26 mouse cellular contexts compared by ENCODE assay signal in the genomic region with DNA sequence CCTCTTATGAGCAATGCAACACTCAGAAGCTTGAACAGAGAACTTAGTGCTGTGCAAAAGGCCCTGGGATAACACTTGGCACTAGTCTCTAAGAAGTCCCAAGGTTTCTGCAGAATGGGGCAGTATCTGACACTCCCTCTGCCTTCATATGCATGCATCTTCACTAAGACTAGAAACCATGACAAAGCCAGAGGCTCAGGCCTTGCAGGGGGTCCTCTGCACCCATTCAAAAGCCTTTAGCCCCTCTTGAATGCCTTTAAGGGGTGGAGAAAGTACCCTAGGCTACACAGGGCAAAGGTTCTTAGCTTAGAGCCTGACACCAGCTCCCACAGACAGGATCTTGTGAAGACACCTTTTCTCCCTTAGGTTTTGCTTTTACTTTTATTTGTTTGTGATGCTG. TPM values are rescaled to one million over a fixed set of nuclear protein-coding genes. Genes with fewer than 3 reads are reported as not detected.
DNase-seq lines count a peak whose midpoint lies in the region; ATAC-seq and TF ChIP-seq lines count a peak whose summit lies in the region.
"Had no signal": no experiment of that assay in that cellular context is flagged by ENCODE, and none has a peak within 500 bp of the region (broad histone marks: within the 10 kb centered on the region; RNA-seq: fewer than 3 reads in every experiment).

No protein-coding gene starts in this region.

- TF ChIP-seq EP300 in ES-Bruce4 (IDR thresholded peaks at IDR 0.05; ENCODE audit: insufficient read depth, low read depth, low read length): peak; percentile 83

- H3K4me1 ChIP-seq in ES-Bruce4 (ENCODE audit: control insufficient read depth, insufficient read depth, low read length): peaks cover 9% of the 10 kb centered on the region
- H3K4me1 ChIP-seq: embryonic facial prominence, embryonic 10.5 days; embryonic facial prominence, embryonic 12.5 days; forebrain, embryonic 15.5 days had no signal

- no peak overlapping the region for H3K4me3 ChIP-seq in ES-Bruce4 (ENCODE audit: low read depth, low read length)
- H3K4me3 ChIP-seq: embryonic facial prominence, embryonic 10.5 days; embryonic facial prominence, embryonic 12.5 days; erythroblast, embryonic 14.5 days; forebrain, embryonic 13.5 days; forebrain, embryonic 15.5 days had no signal

- DNase-seq in heart, adult 11 months: peak; percentile 57
- DNase-seq in heart, adult 18-20 months: no peak
- peak; percentile 95 for DNase-seq in R1 (ENCODE audit: low read depth, low spot score)
- DNase-seq in left cerebral cortex, postnatal 14 days (ENCODE audit: low spot score in 2 of 2): no peak
- DNase-seq: adrenal gland, adult 8-10 months; adrenal gland, postnatal 14 days; adrenal gland, postnatal 36 days; B cell, adult 2 months; cerebellum, adult 11-12 months; cerebellum, adult 2 months; cerebellum, adult 9-10 months; cerebellum, postnatal 10 days; cerebellum, postnatal 25 days; forebrain, postnatal 0 days had no signal

- peaks cover 7% of the 10 kb centered on the region for H3K9me3 ChIP-seq in ES-Bruce4 (replicated peaks; ENCODE audit: control insufficient read depth, insufficient read depth, low read length, poor library complexity, severe bottlenecking)
- H3K9me3 ChIP-seq: embryonic facial prominence, embryonic 10.5 days; embryonic facial prominence, embryonic 12.5 days; forebrain, embryonic 13.5 days; forebrain, embryonic 15.5 days had no signal

- ATAC-seq in erythroblast, adult 5-6 weeks (replicated peaks; ENCODE audit: low FRiP score, poor library complexity, severe bottlenecking): no peak
- ATAC-seq: activated CD4-positive, CD25-positive, alpha-beta regulatory T cell, adult 4 months; CD4-positive, CD25-positive, alpha-beta regulatory T cell, adult 4 months; forebrain, embryonic 13.5 days; forebrain, embryonic 15.5 days; forebrain, postnatal 0 days; Patski had no signal

- H3K27ac ChIP-seq in ES-Bruce4 (ENCODE audit: insufficient read depth, low read length): peak overlapping the region; percentile 7; the same call in 1 of the 2 replicates
- H3K27ac ChIP-seq: embryonic facial prominence, embryonic 10.5 days; embryonic facial prominence, embryonic 12.5 days; forebrain, embryonic 13.5 days; forebrain, embryonic 15.5 days had no signal

- no peak for TF ChIP-seq CTCF in ES-Bruce4 (IDR thresholded peaks at IDR 0.05; ENCODE audit: low read depth, low read length)

- TF ChIP-seq POLR2A in ES-Bruce4 (IDR thresholded peaks at IDR 0.05; ENCODE audit: insufficient read depth, low read length): no peak

- H3K27me3 ChIP-seq in ES-Bruce4 (ENCODE audit: control insufficient read depth, insufficient read depth, low read length, poor library complexity, severe bottlenecking): no peaks in the 10 kb centered on the region; the same call in 1 of the 2 replicates
- H3K27me3 ChIP-seq: CH12.LX; embryonic facial prominence, embryonic 12.5 days; forebrain, embryonic 13.5 days; forebrain, embryonic 15.5 days; Patski had no signal

- H3K9ac ChIP-seq in ES-Bruce4 (ENCODE audit: low read depth, poor library complexity, severe bottlenecking): no peak overlapping the region
- H3K9ac ChIP-seq: embryonic facial prominence, embryonic 12.5 days; forebrain, embryonic 13.5 days; forebrain, embryonic 15.5 days; forebrain, postnatal 0 days had no signal

- intact Hi-C loops in left cerebral cortex, postnatal 14 days (cut with DNase I): no loop called here

- H3K36me3 ChIP-seq in ES-Bruce4 (ENCODE audit: control insufficient read depth, insufficient read depth, low read length, poor library complexity, severe bottlenecking): no peaks in the 10 kb centered on the region
- H3K36me3 ChIP-seq: embryonic facial prominence, embryonic 10.5 days; embryonic facial prominence, embryonic 12.5 days; forebrain, embryonic 15.5 days; G1E had no signal

RNA-seq across cellular contexts. Expression of gene Sox11, which starts 21.7 kb away (rescaled TPM):
- not detected for total RNA-seq in heart, adult 18-20 months (2021)
- 60.1 and 62.5 TPM in 2 replicates for polyA plus RNA-seq in ES-Bruce4 (2011; ENCODE audit: insufficient read depth, insufficient read length, low read depth, missing spikeins)
- 10 to 100 TPM; 15.1 to 18.1 TPM for total RNA-seq in left cerebral cortex, postnatal 14 days (2021)
- not detected in 2 replicates for total RNA-seq in erythroblast, adult 5-6 weeks (2015; ENCODE audit: low replicate concordance)
- total RNA-seq in erythroblast, adult 5-6 weeks (2017; ENCODE audit: low replicate concordance): 0.14 TPM in 1 of 2 replicates, not detected in the other
- total RNA-seq: CH12.LX had no signal
- polyA plus RNA-seq: erythroblast, embryonic 14.5 days; G1E had no signal

Comparison
In these comparisons a context has a peak if more than half of its experiments do, and no peak if none do; other contexts are left out.
1. DNase-seq: peak in heart, adult 11 months (single experiment) and R1 (single experiment); none in heart, adult 18-20 months (0 of 2) and left cerebral cortex, postnatal 14 days (0 of 2).
2. RNA of gene Sox11, which starts 21.7 kb away (total RNA-seq): 15.1 to 18.1 TPM in left cerebral cortex, postnatal 14 days; not detected in heart, adult 18-20 months and 0.14 TPM in erythroblast, adult 5-6 weeks; every median in the first group is over 10 times any median in the second.